Mouse (Mus musculus): ENCODE results near the gene Exoc1. TPM values are rescaled to one million over a fixed set of nuclear protein-coding genes. Genes with fewer than 3 reads are reported as not detected.

Exoc1 gene
- polyA plus RNA-seq, 1 experiment from 2014 or later, result 10.7 TPM

GRCm38 (mm10) chr5:76618750-76619149, 89.6 kb downstream of the Exoc1 start:
- Histone ChIP-seq H3K27me3 (ENCODE audit: control insufficient read depth, insufficient read depth, low read depth, low read length) (no peaks in the 10 kb centered on the region), H3K27ac (ENCODE audit: low read length) (no peak overlapping the region), H3K4me3 (ENCODE audit: low read depth, low read length) (no peak overlapping the region), H3K4me2 (ENCODE audit: low read depth, low read length) (no peak overlapping the region), H3K4me1 (ENCODE audit: control insufficient read depth, low read depth, low read length) (no peaks in the 10 kb centered on the region), H3K9me3 (replicated peaks; ENCODE audit: control insufficient read depth, low read length) (no peaks in the 10 kb centered on the region), H3K36me3 (ENCODE audit: control insufficient read depth, insufficient read depth) (peaks cover 22% of the 10 kb centered on the region), H3K9ac (ENCODE audit: low read depth, low read length) (no peak overlapping the region)
- no peak for ATAC-seq (ENCODE audit: low read depth)
- 77% methylated on average over 7 of the region's 7 CpGs for WGBS (ENCODE audit: insufficient replicate concordance)

Other genes starting within 250 kb of the Exoc1 start
- gene Clock, start 224.5 kb upstream of the Exoc1 start, polyA plus RNA-seq (2015; fragmentation: Nextera tagmentation; extraction: Ambion mirVana), result 2.5 TPM in 2 replicates
- gene Pdcl2, start 198.2 kb upstream of the Exoc1 start, polyA plus RNA-seq (2015; fragmentation: Nextera tagmentation; extraction: Ambion mirVana), result not detected in 2 replicates
- gene Nmu, start 165.5 kb upstream of the Exoc1 start, polyA plus RNA-seq (2015; fragmentation: Nextera tagmentation; extraction: Ambion mirVana), result not detected in 2 replicates
- not detected in 2 replicates for gene Gm7271, start 45.3 kb upstream of the Exoc1 start, polyA plus RNA-seq (2015; fragmentation: Nextera tagmentation; extraction: Ambion mirVana)
- gene Cep135, start 59.4 kb downstream of the Exoc1 start, polyA plus RNA-seq (2015; fragmentation: Nextera tagmentation; extraction: Ambion mirVana), result 3.9 and 4.1 TPM in 2 replicates
- 5.7 and 6.0 TPM in 2 replicates for gene C530008M17Rik, start 127.2 kb downstream of the Exoc1 start, polyA plus RNA-seq (2015; fragmentation: Nextera tagmentation; extraction: Ambion mirVana)